ENCODE assay signal across 8 mouse cellular contexts in the genomic region with DNA sequence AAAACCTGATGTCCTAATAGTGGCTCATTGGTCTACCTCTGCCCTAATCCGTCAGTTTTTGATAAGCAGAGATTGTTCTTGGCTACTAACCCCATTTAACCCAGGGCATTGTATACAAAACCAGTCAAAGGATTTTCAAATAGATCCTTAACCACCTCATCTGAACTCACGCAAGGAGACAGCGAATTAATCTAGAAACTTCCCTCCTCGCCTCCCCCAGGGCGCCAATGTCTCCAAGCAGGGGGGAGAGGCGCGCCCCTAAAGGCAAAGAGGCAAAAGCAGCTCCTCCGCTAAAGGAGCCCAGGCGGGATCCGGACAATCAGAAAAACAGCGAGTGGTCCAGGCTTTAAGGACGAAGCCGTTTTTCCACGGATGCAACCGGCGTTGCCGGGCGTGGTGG. TPM values are rescaled to one million over a fixed set of nuclear protein-coding genes. Genes with fewer than 3 reads are reported as not detected.
DNase-seq lines count a peak whose midpoint lies in the region; ATAC-seq and TF ChIP-seq lines count a peak whose summit lies in the region.

No protein-coding gene starts in this region.

- peak overlapping the region; percentile 85 for H3K4me2 ChIP-seq in heart, embryonic 15.5 days
- peak overlapping the region; percentile 86 for H3K4me2 ChIP-seq in hindbrain, embryonic 13.5 days
- H3K4me2 ChIP-seq in midbrain, embryonic 11.5 days: peak overlapping the region; percentile 81

- WGBS in heart, embryonic 15.5 days: 1% methylated on average over 18 of the region's 18 CpGs
- under 1% methylated on average over 18 of the region's 18 CpGs for WGBS in bone marrow, adult 2 months
- under 1% methylated on average over 18 of the region's 18 CpGs for WGBS in hindbrain, embryonic 13.5 days
- under 1% methylated on average over 18 of the region's 18 CpGs for WGBS in midbrain, embryonic 11.5 days

- peaks cover 22% of the 10 kb centered on the region for H3K4me1 ChIP-seq in heart, embryonic 15.5 days (replicated peaks)
- peaks cover 2% of the 10 kb centered on the region for H3K4me1 ChIP-seq in bone marrow, adult 2 months (ENCODE audit: control insufficient read depth, insufficient read depth, low read length)
- H3K4me1 ChIP-seq in hindbrain, embryonic 13.5 days (replicated peaks): peaks cover 27% of the 10 kb centered on the region
- H3K4me1 ChIP-seq in midbrain, embryonic 11.5 days (ENCODE audit: control insufficient read depth, insufficient read depth, low read length): peaks cover 17% of the 10 kb centered on the region

- intact Hi-C loops in gastrocnemius, postnatal 14 days (cut with DNase I; ENCODE audit: low total_unique reads): no loop called here

- H3K27me3 ChIP-seq in heart, embryonic 15.5 days: no peaks in the 10 kb centered on the region
- H3K27me3 ChIP-seq in hindbrain, embryonic 13.5 days: no peaks in the 10 kb centered on the region
- no peaks in the 10 kb centered on the region for H3K27me3 ChIP-seq in midbrain, embryonic 11.5 days (ENCODE audit: control insufficient read depth, insufficient read depth, low read length)

- peak overlapping the region; percentile 76 for H3K9ac ChIP-seq in heart, embryonic 15.5 days
- H3K9ac ChIP-seq in hindbrain, embryonic 13.5 days: peak overlapping the region; percentile 92
- peak overlapping the region; percentile 96 for H3K9ac ChIP-seq in midbrain, embryonic 11.5 days (ENCODE audit: low read length)

- TF ChIP-seq CTCF in bone marrow, adult 2 months (IDR thresholded peaks at IDR 0.05; ENCODE audit: control insufficient read depth, insufficient read depth, low read length): no peak

- no peak; the same call in 1 of the 2 replicates for ATAC-seq in heart, embryonic 15.5 days (replicated peaks; ENCODE audit: insufficient number of reproducible peaks, insufficient read depth, low FRiP score, low read depth)
- peak; percentile 2; the same call in 1 of the 2 replicates for ATAC-seq in hindbrain, embryonic 13.5 days (ENCODE audit: low FRiP score)
- ATAC-seq in midbrain, embryonic 11.5 days (ENCODE audit: low FRiP score): no peak

- H3K27ac ChIP-seq in heart, embryonic 15.5 days: peak overlapping the region; percentile 98
- H3K27ac ChIP-seq in bone marrow, adult 2 months (ENCODE audit: control insufficient read depth, insufficient read depth, low read depth, low read length, poor library complexity): peak overlapping the region; percentile 90
- peak overlapping the region; percentile 99 for H3K27ac ChIP-seq in hindbrain, embryonic 13.5 days
- H3K27ac ChIP-seq in midbrain, embryonic 11.5 days (ENCODE audit: low read depth, low read length): peak overlapping the region; percentile 91

- TF ChIP-seq POLR2A in bone marrow, adult 2 months (IDR thresholded peaks at IDR 0.05; ENCODE audit: borderline replicate concordance, control insufficient read depth, low read depth, low read length): no peak

- DNase-seq in heart, adult 11 months: no peak
- DNase-seq in midbrain, embryonic 11.5 days (ENCODE audit: low spot score, missing footprints): no peak
- no peak for DNase-seq in gastrocnemius, postnatal 14 days
- no peak for DNase-seq in thymus, postnatal 0 days (ENCODE audit: low spot score)
- DNase-seq in lung, postnatal 14 days: no peak

- H3K9me3 ChIP-seq in heart, embryonic 15.5 days (replicated peaks): no peaks in the 10 kb centered on the region
- no peaks in the 10 kb centered on the region for H3K9me3 ChIP-seq in hindbrain, embryonic 13.5 days
- H3K9me3 ChIP-seq in midbrain, embryonic 11.5 days (ENCODE audit: control insufficient read depth, low read length): no peaks in the 10 kb centered on the region

- H3K36me3 ChIP-seq in heart, embryonic 15.5 days: no peaks in the 10 kb centered on the region
- H3K36me3 ChIP-seq in hindbrain, embryonic 13.5 days: no peaks in the 10 kb centered on the region
- no peaks in the 10 kb centered on the region for H3K36me3 ChIP-seq in midbrain, embryonic 11.5 days (ENCODE audit: control insufficient read depth, insufficient read depth, low read length)

- peak overlapping the region; percentile 84 for H3K4me3 ChIP-seq in heart, embryonic 15.5 days
- H3K4me3 ChIP-seq in bone marrow, adult 2 months (replicated peaks; ENCODE audit: control insufficient read depth, low read depth, low read length): peak overlapping the region; percentile 71
- H3K4me3 ChIP-seq in hindbrain, embryonic 13.5 days: peak overlapping the region; percentile 89
- peak overlapping the region; percentile 92 for H3K4me3 ChIP-seq in midbrain, embryonic 11.5 days (ENCODE audit: low read depth, low read length)

RNA-seq across cellular contexts. Expression of gene Ptges3, which starts 0.6 kb away (rescaled TPM):
- polyA plus RNA-seq in heart, embryonic 15.5 days (2015; fragmentation: Nextera tagmentation; extraction: Ambion mirVana): 268 and 292 TPM in 2 replicates
- polyA plus RNA-seq in bone marrow, adult 2 months (2011; ENCODE audit: insufficient read depth, insufficient read length, low replicate concordance, missing spikeins): 102 and 168 TPM in 2 replicates
- 440 and 454 TPM in 2 replicates for polyA plus RNA-seq in hindbrain, embryonic 13.5 days (2015; fragmentation: Nextera tagmentation; extraction: Ambion mirVana)
- polyA plus RNA-seq in midbrain, embryonic 11.5 days (2014; fragmentation: Nextera tagmentation; extraction: Ambion mirVana): 686 and 692 TPM in 2 replicates
- total RNA-seq in gastrocnemius, postnatal 14 days (2021): 10 to 100 TPM; 54.4 to 60.8 TPM
- polyA plus RNA-seq in thymus, postnatal 0 days (2015; fragmentation: Nextera tagmentation; extraction: Ambion mirVana): 401 and 422 TPM in 2 replicates

RNA-seq across cellular contexts. Expression of gene Naca, which starts 22.8 kb away (rescaled TPM):
- 429 and 467 TPM in 2 replicates for polyA plus RNA-seq in heart, embryonic 15.5 days (2015; fragmentation: Nextera tagmentation; extraction: Ambion mirVana)
- polyA plus RNA-seq in bone marrow, adult 2 months (2011; ENCODE audit: insufficient read depth, insufficient read length, low replicate concordance, missing spikeins): 429 and 585 TPM in 2 replicates
- 609 and 615 TPM in 2 replicates for polyA plus RNA-seq in hindbrain, embryonic 13.5 days (2015; fragmentation: Nextera tagmentation; extraction: Ambion mirVana)
- 915 and 936 TPM in 2 replicates for polyA plus RNA-seq in midbrain, embryonic 11.5 days (2014; fragmentation: Nextera tagmentation; extraction: Ambion mirVana)
- total RNA-seq in gastrocnemius, postnatal 14 days (2021): 100 to 1,000 TPM; 402 to 437 TPM
- 829 and 868 TPM in 2 replicates for polyA plus RNA-seq in thymus, postnatal 0 days (2015; fragmentation: Nextera tagmentation; extraction: Ambion mirVana)

RNA-seq across cellular contexts. Expression of gene Atp5b, which starts 24.9 kb away (rescaled TPM):
- polyA plus RNA-seq in heart, embryonic 15.5 days (2015; fragmentation: Nextera tagmentation; extraction: Ambion mirVana): 5,437 and 6,121 TPM in 2 replicates
- 369 and 567 TPM in 2 replicates for polyA plus RNA-seq in bone marrow, adult 2 months (2011; ENCODE audit: insufficient read depth, insufficient read length, low replicate concordance, missing spikeins)
- polyA plus RNA-seq in hindbrain, embryonic 13.5 days (2015; fragmentation: Nextera tagmentation; extraction: Ambion mirVana): 2,105 and 2,130 TPM in 2 replicates
- polyA plus RNA-seq in midbrain, embryonic 11.5 days (2014; fragmentation: Nextera tagmentation; extraction: Ambion mirVana): 2,316 and 2,383 TPM in 2 replicates
- 1,000 to 10,000 TPM; 3,648 to 4,448 TPM for total RNA-seq in gastrocnemius, postnatal 14 days (2021)
- polyA plus RNA-seq in thymus, postnatal 0 days (2015; fragmentation: Nextera tagmentation; extraction: Ambion mirVana): 2,017 and 2,181 TPM in 2 replicates

RNA-seq across cellular contexts. Expression of gene Baz2a, which starts 33.2 kb away (rescaled TPM):
- 7.5 and 10.1 TPM in 2 replicates for polyA plus RNA-seq in heart, embryonic 15.5 days (2015; fragmentation: Nextera tagmentation; extraction: Ambion mirVana)
- polyA plus RNA-seq in bone marrow, adult 2 months (2011; ENCODE audit: insufficient read depth, insufficient read length, low replicate concordance, missing spikeins): 31.8 and 64.0 TPM in 2 replicates
- polyA plus RNA-seq in hindbrain, embryonic 13.5 days (2015; fragmentation: Nextera tagmentation; extraction: Ambion mirVana): 12.6 and 13.4 TPM in 2 replicates
- polyA plus RNA-seq in midbrain, embryonic 11.5 days (2014; fragmentation: Nextera tagmentation; extraction: Ambion mirVana): 20.2 and 21.0 TPM in 2 replicates
- 10 to 100 TPM; 15.2 to 15.6 TPM for total RNA-seq in gastrocnemius, postnatal 14 days (2021)
- polyA plus RNA-seq in thymus, postnatal 0 days (2015; fragmentation: Nextera tagmentation; extraction: Ambion mirVana): 21.5 and 27.5 TPM in 2 replicates

RNA-seq across cellular contexts. Expression of gene Prim1, which starts 43.2 kb away (rescaled TPM):
- 41.5 and 50.3 TPM in 2 replicates for polyA plus RNA-seq in heart, embryonic 15.5 days (2015; fragmentation: Nextera tagmentation; extraction: Ambion mirVana)
- 57.7 and 89.8 TPM in 2 replicates for polyA plus RNA-seq in bone marrow, adult 2 months (2011; ENCODE audit: insufficient read depth, insufficient read length, low replicate concordance, missing spikeins)
- 33.9 and 39.4 TPM in 2 replicates for polyA plus RNA-seq in hindbrain, embryonic 13.5 days (2015; fragmentation: Nextera tagmentation; extraction: Ambion mirVana)
- polyA plus RNA-seq in midbrain, embryonic 11.5 days (2014; fragmentation: Nextera tagmentation; extraction: Ambion mirVana): 106 and 107 TPM in 2 replicates
- 1 to 10 TPM; 2.1 to 2.7 TPM for total RNA-seq in gastrocnemius, postnatal 14 days (2021)
- 89.6 and 98.8 TPM in 2 replicates for polyA plus RNA-seq in thymus, postnatal 0 days (2015; fragmentation: Nextera tagmentation; extraction: Ambion mirVana)
